In the genomic region with DNA sequence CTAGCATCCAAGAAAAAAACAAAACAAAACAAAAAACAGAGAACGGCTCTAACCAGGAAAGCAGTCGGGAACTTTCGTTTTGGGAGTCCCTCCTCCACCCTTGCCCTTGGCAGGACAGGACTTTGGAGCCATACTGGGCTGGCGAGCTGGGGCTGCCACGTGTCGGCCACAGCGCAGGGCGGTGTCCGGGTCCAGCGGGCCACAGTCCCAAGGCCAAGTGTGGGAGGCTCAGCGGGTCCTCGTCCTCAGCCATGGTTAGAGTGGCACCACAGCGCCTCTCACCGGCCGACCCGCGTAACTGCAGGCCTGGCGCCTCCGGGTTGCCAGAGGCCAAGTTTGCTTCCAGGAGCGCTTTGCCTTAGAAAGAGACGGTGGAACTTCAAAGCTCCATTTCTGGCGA, we compare ENCODE assay signal across 8 mouse cellular contexts. TPM values are rescaled to one million over a fixed set of nuclear protein-coding genes. Genes with fewer than 3 reads are reported as not detected.
DNase-seq lines count a peak whose midpoint lies in the region; ATAC-seq lines count a peak whose summit lies in the region.

No protein-coding gene starts in this region.

- DNase-seq in A20 (ENCODE audit: low read depth, low spot score) = peak; percentile 58
- DNase-seq in adrenal gland, postnatal 25 days = peak; percentile 89
- peak; percentile 86 to 93 for DNase-seq in kidney, postnatal 25 days
- DNase-seq in testis, postnatal 10 days (ENCODE audit: low spot score) = peak; percentile 97

- H3K4me1 ChIP-seq in embryonic facial prominence, embryonic 12.5 days = peaks cover 4% of the 10 kb centered on the region; the same call in 1 of the 2 replicates
- peaks cover 10% of the 10 kb centered on the region for H3K4me1 ChIP-seq in heart, embryonic 13.5 days
- no peaks in the 10 kb centered on the region for H3K4me1 ChIP-seq in liver, embryonic 12.5 days
- no peaks in the 10 kb centered on the region for H3K4me1 ChIP-seq in neural tube, embryonic 12.5 days

- no peaks in the 10 kb centered on the region for H3K9me3 ChIP-seq in embryonic facial prominence, embryonic 12.5 days
- H3K9me3 ChIP-seq in heart, embryonic 13.5 days = no peaks in the 10 kb centered on the region
- no peaks in the 10 kb centered on the region for H3K9me3 ChIP-seq in liver, embryonic 12.5 days (replicated peaks)
- no peaks in the 10 kb centered on the region for H3K9me3 ChIP-seq in neural tube, embryonic 12.5 days

- H3K27ac ChIP-seq in embryonic facial prominence, embryonic 12.5 days = no peak overlapping the region
- no peak overlapping the region for H3K27ac ChIP-seq in heart, embryonic 13.5 days (replicated peaks)
- H3K27ac ChIP-seq in liver, embryonic 12.5 days = no peak overlapping the region
- H3K27ac ChIP-seq in neural tube, embryonic 12.5 days = no peak overlapping the region

- peak overlapping the region; percentile 27 for H3K4me2 ChIP-seq in embryonic facial prominence, embryonic 12.5 days (replicated peaks)
- peak overlapping the region; percentile 64 for H3K4me2 ChIP-seq in heart, embryonic 13.5 days
- H3K4me2 ChIP-seq in liver, embryonic 12.5 days = peak overlapping the region; percentile 57
- H3K4me2 ChIP-seq in neural tube, embryonic 12.5 days (replicated peaks) = peak overlapping the region; percentile 27; the same call in 1 of the 2 replicates

- H3K9ac ChIP-seq in embryonic facial prominence, embryonic 12.5 days = no peak overlapping the region
- H3K9ac ChIP-seq in heart, embryonic 13.5 days = peak overlapping the region; percentile 66; the same call in 1 of the 2 replicates
- H3K9ac ChIP-seq in liver, embryonic 12.5 days = 0 out of 2 replicates have a peak overlapping the region, but pooled peaks have one; percentile 43
- H3K9ac ChIP-seq in neural tube, embryonic 12.5 days = no peak overlapping the region

- no peak for ATAC-seq in embryonic facial prominence, embryonic 12.5 days (ENCODE audit: insufficient number of reproducible peaks, insufficient read depth, low FRiP score, low TSS enrichment)
- ATAC-seq in heart, embryonic 13.5 days (ENCODE audit: extremely low read depth, insufficient number of reproducible peaks, low FRiP score, low TSS enrichment) = 0 out of 2 replicates have a peak, but pooled peaks have one; percentile 24
- ATAC-seq in liver, embryonic 12.5 days = peak; percentile 66; the same call in 1 of the 2 replicates
- no peak for ATAC-seq in neural tube, embryonic 12.5 days (ENCODE audit: low FRiP score, low read depth)

- no peaks in the 10 kb centered on the region for H3K36me3 ChIP-seq in embryonic facial prominence, embryonic 12.5 days
- no peaks in the 10 kb centered on the region for H3K36me3 ChIP-seq in heart, embryonic 13.5 days
- H3K36me3 ChIP-seq in liver, embryonic 12.5 days = no peaks in the 10 kb centered on the region
- no peaks in the 10 kb centered on the region for H3K36me3 ChIP-seq in neural tube, embryonic 12.5 days

- WGBS in embryonic facial prominence, embryonic 12.5 days = 27% methylated on average over 22 of the region's 22 CpGs
- WGBS in heart, embryonic 13.5 days = 20% methylated on average over 22 of the region's 22 CpGs
- WGBS in liver, embryonic 12.5 days (ENCODE audit: insufficient replicate concordance) = 19% methylated on average over 22 of the region's 22 CpGs
- WGBS in neural tube, embryonic 12.5 days = 33% methylated on average over 22 of the region's 22 CpGs

- 0 out of 2 replicates have a peak, but pooled peaks cover 1% of the 10 kb centered on the region for H3K27me3 ChIP-seq in embryonic facial prominence, embryonic 12.5 days
- 0 out of 2 replicates have a peak, but pooled peaks cover 4% of the 10 kb centered on the region for H3K27me3 ChIP-seq in heart, embryonic 13.5 days (replicated peaks)
- H3K27me3 ChIP-seq in liver, embryonic 12.5 days (replicated peaks) = no peaks in the 10 kb centered on the region
- H3K27me3 ChIP-seq in neural tube, embryonic 12.5 days (replicated peaks) = no peaks in the 10 kb centered on the region

- H3K4me3 ChIP-seq in embryonic facial prominence, embryonic 12.5 days = no peak overlapping the region
- H3K4me3 ChIP-seq in heart, embryonic 13.5 days = peak overlapping the region; percentile 43
- peak overlapping the region; percentile 44 for H3K4me3 ChIP-seq in liver, embryonic 12.5 days
- H3K4me3 ChIP-seq in neural tube, embryonic 12.5 days = no peak overlapping the region

RNA-seq across cellular contexts. Expression of a gene that starts 21.0 kb away (rescaled TPM):
- not detected in 2 replicates for total RNA-seq in adrenal gland, postnatal 25 days (2021)
- polyA plus RNA-seq in embryonic facial prominence, embryonic 12.5 days (2016; fragmentation: Nextera tagmentation; extraction: Ambion mirVana) = 0.18 and 0.74 TPM in 2 replicates
- polyA plus RNA-seq in heart, embryonic 13.5 days (2015; fragmentation: Nextera tagmentation; extraction: Ambion mirVana) = 0.11 TPM in 1 of 2 replicates, not detected in the other
- 0.05 TPM in 2 replicates for polyA plus RNA-seq in liver, embryonic 12.5 days (2016; fragmentation: Nextera tagmentation; extraction: Ambion mirVana)
- 0.22 and 0.28 TPM in 2 replicates for polyA plus RNA-seq in neural tube, embryonic 12.5 days (2016; fragmentation: Nextera tagmentation; extraction: Ambion mirVana)

RNA-seq across cellular contexts. Expression of a gene that starts 50.3 kb away (rescaled TPM):
- total RNA-seq in adrenal gland, postnatal 25 days (2021) = 17.0 and 19.7 TPM in 2 replicates
- 24.6 and 25.1 TPM in 2 replicates for polyA plus RNA-seq in embryonic facial prominence, embryonic 12.5 days (2016; fragmentation: Nextera tagmentation; extraction: Ambion mirVana)
- 13.5 and 13.8 TPM in 2 replicates for polyA plus RNA-seq in heart, embryonic 13.5 days (2015; fragmentation: Nextera tagmentation; extraction: Ambion mirVana)
- 9.5 and 9.6 TPM in 2 replicates for polyA plus RNA-seq in liver, embryonic 12.5 days (2016; fragmentation: Nextera tagmentation; extraction: Ambion mirVana)
- 17.7 and 18.7 TPM in 2 replicates for polyA plus RNA-seq in neural tube, embryonic 12.5 days (2016; fragmentation: Nextera tagmentation; extraction: Ambion mirVana)

Comparison
In these comparisons a context has a peak if more than half of its experiments do, and no peak if none do; other contexts are left out.
1. ATAC-seq: peak in heart, embryonic 13.5 days (single experiment) and liver, embryonic 12.5 days (single experiment); none in embryonic facial prominence, embryonic 12.5 days (single experiment) and neural tube, embryonic 12.5 days (single experiment).
2. H3K4me3 ChIP-seq: peak in heart, embryonic 13.5 days (single experiment) and liver, embryonic 12.5 days (single experiment); none in embryonic facial prominence, embryonic 12.5 days (single experiment) and neural tube, embryonic 12.5 days (single experiment).
3. H3K9ac ChIP-seq: peak in heart, embryonic 13.5 days (single experiment) and liver, embryonic 12.5 days (single experiment); none in embryonic facial prominence, embryonic 12.5 days (single experiment) and neural tube, embryonic 12.5 days (single experiment).
4. Peak in every context shown above with its lines, with median percentiles within 50 percentile points of each other: DNase-seq and H3K4me2 ChIP-seq.